Mouse (Mus musculus) CD4-positive, CD25-positive, alpha-beta regulatory T cell, adult 2 months (primary cell): ENCODE measurements around the gene Tctex1d4.
A peak's percentile ranks its signal among the peaks of the same experiment; 100 is the strongest.

Experiments used
- DNase-seq: peaks from one replicate; pipeline ENCODE4 v3.0.0-alpha.2; 2012; ENCODE audit warnings: low read depth, low spot score

The Tctex1d4 gene

DNA sequence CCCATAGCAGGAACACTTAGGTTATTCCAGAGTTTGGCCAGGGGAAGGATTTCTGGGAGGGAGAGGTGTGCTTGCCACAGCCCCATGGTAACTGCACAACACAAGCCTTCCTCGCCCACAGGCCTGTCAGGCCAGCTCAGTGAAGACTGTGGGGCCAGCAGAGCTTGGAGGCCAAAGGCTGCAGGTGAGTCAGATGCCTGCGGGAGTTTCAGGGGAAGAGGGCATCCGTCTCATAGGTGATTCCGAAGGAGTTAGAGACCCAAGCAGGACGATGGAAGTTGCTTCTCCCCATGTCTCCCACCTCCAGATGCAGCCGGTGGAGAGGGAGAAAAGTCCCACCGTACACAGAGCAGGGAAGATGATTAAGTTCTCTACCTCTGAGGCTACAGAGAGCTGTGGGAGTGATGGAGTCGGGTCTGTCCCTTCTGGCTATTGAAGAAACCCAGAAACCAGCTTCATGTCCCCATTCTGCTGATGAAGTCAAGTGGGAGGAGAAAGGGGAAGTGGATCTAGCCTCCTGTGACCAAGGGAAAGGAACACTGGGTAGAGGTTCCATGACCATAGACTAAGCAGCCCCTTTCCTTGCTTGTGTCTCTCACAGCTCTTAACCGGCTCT is at the start of gene Tctex1d4:
Tctex1d4 (plus strand) TSS at position 120 of the 616 bp plus-strand sequence.
- peak; percentile 29 for DNase-seq

GRCm38 (mm10) chr4:117087948-117088640 is 38.5 kb upstream of the Tctex1d4 start:
- no peak for DNase-seq

GRCm38 (mm10) chr4:117090586-117090985 is 36.0 kb upstream of the Tctex1d4 start:
- no peak for DNase-seq

GRCm38 (mm10) chr4:117094626-117095361 is 31.8 kb upstream of the Tctex1d4 start:
- no peak for DNase-seq

- no peak for DNase-seq
These were observed 30.8 kb upstream of the Tctex1d4 start, which contains the start of gene Ptch2 for GRCm38 (mm10) chr4:117095551-117096452. Ptch2 (plus strand) TSS chr4:117096075.

DNA sequence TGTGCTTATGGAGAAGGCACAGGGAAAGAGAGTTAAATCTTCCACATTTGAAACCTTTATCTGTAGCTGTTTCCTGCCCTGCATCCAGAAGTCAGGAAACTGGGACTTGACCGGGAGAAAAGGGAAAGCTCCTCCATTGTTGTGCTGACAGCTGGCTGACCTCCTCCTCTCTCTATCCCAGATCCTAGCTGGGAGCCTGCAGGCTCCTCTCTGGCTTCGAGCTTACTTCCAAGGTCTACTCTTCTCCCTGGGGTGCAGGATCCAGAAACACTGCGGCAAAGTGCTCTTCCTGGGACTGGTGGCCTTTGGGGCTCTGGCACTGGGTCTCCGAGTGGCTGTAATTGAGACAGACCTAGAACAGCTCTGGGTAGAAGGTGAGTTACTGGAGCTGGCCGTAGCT is 29.9 kb upstream of the Tctex1d4 start:
- DNase-seq = no peak

- DNase-seq = no peak
These were observed 28.4 kb upstream of the Tctex1d4 start for GRCm38 (mm10) chr4:117097969-117098763.

DNA sequence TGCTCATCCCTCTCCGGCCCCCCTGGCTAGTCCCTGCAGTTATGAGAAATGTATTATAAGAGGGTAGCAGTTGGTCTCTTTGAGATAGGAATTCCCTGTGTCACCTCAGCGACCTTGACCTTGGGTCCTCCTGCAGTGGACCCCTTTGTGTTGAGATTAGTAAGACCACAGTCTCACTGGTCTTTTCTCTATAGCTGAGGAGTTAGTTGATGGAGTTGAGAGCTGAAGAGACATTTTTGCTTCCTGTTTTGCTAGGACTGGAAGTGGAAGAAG is 27.9 kb upstream of the Tctex1d4 start:
- DNase-seq = no peak

- DNase-seq = no peak
These were observed 26.6 kb upstream of the Tctex1d4 start for GRCm38 (mm10) chr4:117100036-117100435.

DNA sequence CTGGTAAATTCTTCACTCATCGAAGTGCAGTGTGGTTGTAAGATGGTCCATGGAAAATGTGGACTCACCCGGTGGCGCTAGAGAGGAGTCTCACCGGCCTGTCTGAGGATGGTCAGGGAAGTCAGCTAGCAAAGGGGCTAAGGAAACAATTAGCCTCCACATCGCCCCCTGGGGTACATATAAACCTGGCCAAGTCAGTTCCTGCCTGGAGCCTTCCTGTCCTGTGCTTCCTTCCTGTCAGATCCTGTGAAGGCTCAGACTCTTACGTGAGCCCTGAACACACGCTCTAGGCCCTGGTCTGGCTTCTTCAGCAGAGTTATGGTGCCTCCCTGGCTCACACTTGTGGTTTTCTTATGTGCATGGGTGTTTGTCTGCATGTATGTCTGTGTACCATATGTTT is 25.4 kb upstream of the Tctex1d4 start:
- peak; percentile 40 for DNase-seq

DNA sequence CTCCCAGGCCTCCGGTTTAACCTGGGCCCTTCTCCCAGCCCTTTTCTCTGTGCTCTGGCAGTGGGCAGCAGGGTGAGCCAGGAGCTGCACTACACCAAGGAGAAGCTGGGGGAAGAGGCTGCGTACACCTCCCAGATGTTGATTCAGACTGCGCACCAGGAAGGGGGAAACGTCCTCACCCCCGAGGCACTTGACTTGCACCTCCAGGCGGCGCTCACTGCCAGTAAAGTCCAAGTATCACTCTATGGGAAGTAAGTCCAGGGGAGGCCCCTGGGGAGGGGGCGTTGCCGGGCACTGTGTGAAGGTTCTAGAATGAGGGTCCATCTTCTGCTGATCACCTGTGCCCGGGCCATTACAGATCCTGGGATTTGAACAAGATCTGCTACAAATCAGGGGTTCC is 21.9 kb upstream of the Tctex1d4 start:
- peak; percentile 31 for DNase-seq

GRCm38 (mm10) chr4:117105127-117105526 is 21.5 kb upstream of the Tctex1d4 start:
- DNase-seq = no peak

GRCm38 (mm10) chr4:117107813-117108523 is 18.6 kb upstream of the Tctex1d4 start:
- DNase-seq = no peak

DNA sequence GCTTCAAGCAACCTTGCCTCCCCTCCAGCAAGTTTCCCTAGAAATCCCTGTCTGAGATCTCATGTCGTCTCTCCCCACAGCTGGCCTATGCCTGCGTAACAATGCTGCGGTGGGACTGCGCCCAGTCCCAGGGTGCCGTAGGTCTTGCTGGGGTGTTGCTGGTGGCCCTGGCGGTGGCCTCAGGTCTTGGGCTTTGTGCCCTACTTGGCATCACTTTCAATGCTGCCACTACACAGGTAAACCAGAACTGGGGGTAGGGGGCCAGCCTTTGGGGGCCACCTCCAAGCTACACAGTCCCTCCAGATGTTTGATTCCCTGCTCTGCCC is 18.1 kb upstream of the Tctex1d4 start:
- DNase-seq = no peak

GRCm38 (mm10) chr4:117109330-117109729 is 17.3 kb upstream of the Tctex1d4 start:
- DNase-seq = no peak

GRCm38 (mm10) chr4:117110249-117110648 is 16.3 kb upstream of the Tctex1d4 start:
- no peak for DNase-seq

GRCm38 (mm10) chr4:117110985-117111384 is 15.6 kb upstream of the Tctex1d4 start:
- DNase-seq = no peak

DNA sequence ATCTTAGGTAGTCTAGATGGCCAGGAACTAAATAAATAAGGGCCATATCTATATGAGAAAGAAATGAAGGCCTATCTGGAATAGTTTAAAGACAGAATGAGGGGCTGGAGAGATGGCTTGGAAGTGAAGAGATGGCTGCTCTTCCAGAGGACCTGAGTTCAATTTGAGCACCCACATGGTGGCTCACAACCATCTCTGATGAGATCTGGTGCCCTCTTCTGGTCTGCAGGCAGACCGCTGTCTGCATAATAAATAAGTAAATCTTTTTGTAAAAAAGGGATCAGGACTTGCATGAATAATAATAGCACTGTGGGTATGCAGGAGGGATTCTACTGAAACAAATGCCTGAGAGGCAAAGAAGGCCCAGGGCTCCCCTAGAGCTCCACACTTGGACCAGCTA is 13.4 kb upstream of the Tctex1d4 start:
- DNase-seq = peak; percentile 37

DNA sequence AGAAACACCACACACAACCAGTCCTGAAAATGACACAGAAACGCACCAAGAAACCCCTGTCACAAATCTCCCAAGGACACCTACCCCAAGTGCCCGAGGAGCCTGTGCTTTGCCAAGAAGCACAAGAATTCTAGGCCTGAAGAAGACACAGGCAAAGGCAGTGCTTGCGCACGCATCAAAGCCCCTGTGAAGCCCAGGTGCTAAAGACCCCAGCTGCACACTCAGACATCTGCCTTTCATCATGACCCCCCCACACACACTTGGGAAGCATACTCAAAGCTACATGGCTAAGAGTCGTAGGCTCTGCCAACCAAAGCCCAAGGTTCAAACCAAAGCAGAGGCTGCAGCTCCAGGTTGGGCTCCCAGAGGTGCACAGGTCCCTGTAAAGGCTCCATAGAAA is 11.0 kb upstream of the Tctex1d4 start:
- no peak for DNase-seq

DNA sequence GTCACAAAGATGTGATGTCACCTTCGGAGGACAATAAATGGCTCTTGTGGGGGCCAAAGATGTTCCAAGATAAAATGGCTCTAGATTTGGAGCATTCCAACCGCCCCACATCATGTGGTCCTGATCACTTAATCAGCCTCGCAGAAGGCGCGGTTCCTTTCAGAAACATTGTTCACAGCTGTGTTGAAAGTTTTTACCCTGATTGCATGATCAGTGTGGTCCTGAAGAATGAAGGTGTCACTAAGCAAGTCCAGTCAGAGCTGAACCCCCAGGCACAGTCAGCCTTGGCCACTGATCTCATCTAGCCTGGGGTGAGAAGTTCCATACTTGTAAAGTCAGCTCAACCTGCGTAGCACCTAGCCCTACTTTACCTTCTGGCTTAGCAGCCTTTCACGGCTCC is 8.7 kb upstream of the Tctex1d4 start:
- no peak for DNase-seq

GRCm38 (mm10) chr4:117119636-117120035 is 7.0 kb upstream of the Tctex1d4 start:
- DNase-seq = no peak
